Mouse (Mus musculus) cerebellum, adult 11-12 months (tissue): ENCODE results near the gene Dlgap1.

Experiments
- DNase-seq: peaks from one replicate; pipeline ENCODE4 v3.0.0; 2022

Gene Dlgap1

GRCm38 (mm10) chr17:70347403-70347802 is 378.5 kb downstream of the Dlgap1 start:
- DNase-seq = no peak

GRCm38 (mm10) chr17:70363561-70363960 is 394.7 kb downstream of the Dlgap1 start:
- peak; percentile 88 for DNase-seq

- no peak for DNase-seq
Measured at GRCm38 (mm10) chr17:70363971-70364370, 395.1 kb downstream of the Dlgap1 start.

- no peak for DNase-seq
Measured at GRCm38 (mm10) chr17:70369124-70369523, 400.3 kb downstream of the Dlgap1 start.

- DNase-seq = peak; percentile 35
Measured at GRCm38 (mm10) chr17:70377020-70377419, 408.1 kb downstream of the Dlgap1 start.

GRCm38 (mm10) chr17:70388447-70388846 is 419.6 kb downstream of the Dlgap1 start:
- no peak for DNase-seq

GRCm38 (mm10) chr17:70397220-70397619 is 428.3 kb downstream of the Dlgap1 start:
- DNase-seq = no peak

- no peak for DNase-seq
Measured at GRCm38 (mm10) chr17:70397708-70398107, 428.8 kb downstream of the Dlgap1 start.

GRCm38 (mm10) chr17:70401909-70402308 is 433.0 kb downstream of the Dlgap1 start:
- no peak for DNase-seq

GRCm38 (mm10) chr17:70403750-70404149 is 434.9 kb downstream of the Dlgap1 start:
- no peak for DNase-seq

GRCm38 (mm10) chr17:70414202-70414601 is 445.3 kb downstream of the Dlgap1 start:
- no peak for DNase-seq

GRCm38 (mm10) chr17:70427866-70428265 is 459.0 kb downstream of the Dlgap1 start:
- no peak for DNase-seq

- peak; percentile 80 for DNase-seq
Measured at GRCm38 (mm10) chr17:70429746-70430451, 461.0 kb downstream of the Dlgap1 start.

- peak; percentile 50 for DNase-seq
Measured at GRCm38 (mm10) chr17:70430452-70430787, 461.5 kb downstream of the Dlgap1 start.

GRCm38 (mm10) chr17:70432834-70433233 is 464.0 kb downstream of the Dlgap1 start:
- no peak for DNase-seq

GRCm38 (mm10) chr17:70434549-70434948 is 465.7 kb downstream of the Dlgap1 start:
- no peak for DNase-seq

- no peak for DNase-seq
Measured at GRCm38 (mm10) chr17:70435612-70436011, 466.7 kb downstream of the Dlgap1 start.

- DNase-seq = no peak
Measured at GRCm38 (mm10) chr17:70437229-70437628, 468.4 kb downstream of the Dlgap1 start.

GRCm38 (mm10) chr17:70442976-70443375 is 474.1 kb downstream of the Dlgap1 start:
- peak; percentile 79 for DNase-seq

- DNase-seq = no peak
Measured at GRCm38 (mm10) chr17:70446451-70446850, 477.6 kb downstream of the Dlgap1 start.

- DNase-seq = no peak
Measured at GRCm38 (mm10) chr17:70455036-70455435, 486.2 kb downstream of the Dlgap1 start.

GRCm38 (mm10) chr17:70457103-70457502 is 488.2 kb downstream of the Dlgap1 start:
- no peak for DNase-seq

- DNase-seq = peak; percentile 47
Measured at GRCm38 (mm10) chr17:70462231-70462630, 493.4 kb downstream of the Dlgap1 start.

- DNase-seq = peak; percentile 69
Measured at GRCm38 (mm10) chr17:70462771-70463491, 494.1 kb downstream of the Dlgap1 start.

GRCm38 (mm10) chr17:70466413-70466812 is 497.5 kb downstream of the Dlgap1 start:
- DNase-seq = no peak
